Mouse (Mus musculus) MEL (cell line): ENCODE measurements around the gene Reln. TPM values are rescaled to one million over a fixed set of nuclear protein-coding genes. Genes with fewer than 3 reads are reported as not detected.

ENCODE experiments used
- DNase-seq: peaks from one replicate; pipeline ENCODE4 v3.0.0; 2011; ENCODE audit warnings: low read depth, low spot score
- H3K27ac ChIP-seq: 2 replicates; pipeline ENCODE4 v1.5.1; 2012; ENCODE audit warnings: low read depth, mild to moderate bottlenecking, control low read depth, low read length, moderate library complexity; ENCODE audit not compliant: control insufficient read depth
- H3K27me3 ChIP-seq, 2 experiments: fragments of 150-350 bp in 1 of 2; sonication (generic) in 1 of 2; 2 replicates each; pipeline ENCODE4 v1.6.1; 2012; ENCODE audit warnings: low read length in 2 of 2, mild to moderate bottlenecking in 2 of 2, improper control_type of control experiment in 1 of 2, moderate library complexity in 1 of 2; ENCODE audit not compliant: insufficient read depth in 2 of 2, control insufficient read depth in 1 of 2
- H3K36me3 ChIP-seq, 2 experiments: 2 replicates each; pipeline ENCODE4 v1.6.1; 2012 to 2014; ENCODE audit warnings: low read length in 2 of 2, improper control_type of control experiment in 1 of 2, inconsistent platforms in 1 of 2, mild to moderate bottlenecking in 1 of 2; ENCODE audit not compliant: insufficient read depth in 2 of 2, control insufficient read depth in 1 of 2
- H3K4me1 ChIP-seq, 2 experiments: fragments of 150-350 bp in 1 of 2; sonication (generic) in 1 of 2; 2 replicates each; pipeline ENCODE4 v1.6.1; 2012; ENCODE audit warnings: low read length in 2 of 2, improper control_type of control experiment in 1 of 2, mild to moderate bottlenecking in 1 of 2; ENCODE audit not compliant: insufficient read depth in 2 of 2, control insufficient read depth in 1 of 2
- H3K4me3 ChIP-seq, 2 experiments: fragments of 150-350 bp in 1 of 2; sonication (generic) in 1 of 2; 2 replicates each; pipeline ENCODE4 v1.5.1; 2012; ENCODE audit warnings: low read depth in 2 of 2, low read length in 2 of 2, mild to moderate bottlenecking in 2 of 2, moderate library complexity in 2 of 2, control low read depth in 1 of 2, improper control_type of control experiment in 1 of 2; ENCODE audit not compliant: control insufficient read depth in 1 of 2, insufficient read depth in 1 of 2
- H3K79me2 ChIP-seq: 2 replicates; pipeline ENCODE4 v1.6.1; 2012; ENCODE audit warnings: mild to moderate bottlenecking, low read length, moderate library complexity; ENCODE audit not compliant: control insufficient read depth, poor library complexity, insufficient read depth
- H3K9ac ChIP-seq: 2 replicates; pipeline ENCODE4 v1.6.1; 2012; ENCODE audit warnings: low read depth, mild to moderate bottlenecking, control low read depth, low read length, moderate library complexity; ENCODE audit not compliant: control insufficient read depth, poor library complexity, severe bottlenecking
- H3K9me3 ChIP-seq: fragments of 150-350 bp; sonication (generic); replicated peaks from 2 replicates; pipeline ENCODE4 v1.6.1; 2012; ENCODE audit warnings: mild to moderate bottlenecking, low read length, improper control_type of control experiment, moderate library complexity; ENCODE audit not compliant: insufficient read depth
- BHLHE40 ChIP-seq: IDR thresholded peaks from 2 replicates; pipeline ENCODE4 v1.6.1; 2012; ENCODE audit warnings: low read depth, mild to moderate bottlenecking, inconsistent platforms, low read length, improper control_type of control experiment, borderline replicate concordance
- CHD2 ChIP-seq: IDR thresholded peaks from 2 replicates; pipeline ENCODE4 v1.6.1; 2011; ENCODE audit warnings: low read length, improper control_type of control experiment
- CTCF ChIP-seq, 3 experiments: IDR thresholded peaks in 2 of 3; conservative IDR thresholded peaks in 1 of 3; 2 replicates each; pipeline ENCODE4 v1.5.1; 2011 to 2012; ENCODE audit warnings: low read length in 3 of 3, low read depth in 2 of 3, mild to moderate bottlenecking in 2 of 3, improper control_type of control experiment in 1 of 3, inconsistent platforms in 1 of 3, mixed read lengths in 1 of 3, moderate library complexity in 1 of 3; ENCODE audit not compliant: control insufficient read depth in 1 of 3, insufficient read depth in 1 of 3, poor library complexity in 1 of 3, severe bottlenecking in 1 of 3
- E2F4 ChIP-seq: IDR thresholded peaks from 2 replicates; pipeline ENCODE4 v1.6.1; 2011; ENCODE audit warnings: low read depth, low read length, improper control_type of control experiment, borderline replicate concordance
- ETS1 ChIP-seq: IDR thresholded peaks from 2 replicates; pipeline ENCODE4 v1.6.1; 2012; ENCODE audit warnings: low read depth, mild to moderate bottlenecking, inconsistent platforms, low read length, improper control_type of control experiment, moderate library complexity
- GATA1 ChIP-seq: IDR thresholded peaks from 2 replicates; pipeline ENCODE4 v1.6.1; 2011; ENCODE audit warnings: low read depth, low read length, improper control_type of control experiment
- HCFC1 ChIP-seq: IDR thresholded peaks from 2 replicates; pipeline ENCODE4 v1.6.1; 2012; ENCODE audit warnings: low read depth, mild to moderate bottlenecking, inconsistent platforms, low read length, improper control_type of control experiment, moderate library complexity
- MEF2A ChIP-seq: IDR thresholded peaks from 2 replicates; pipeline ENCODE4 v1.6.1; 2014; ENCODE audit warnings: low read depth, mild to moderate bottlenecking, inconsistent platforms, low read length, improper control_type of control experiment; ENCODE audit not compliant: poor library complexity, insufficient replicate concordance, severe bottlenecking; ENCODE audit errors: extremely low read depth
- MXI1 ChIP-seq: IDR thresholded peaks from 2 replicates; pipeline ENCODE4 v1.6.1; 2011; ENCODE audit warnings: mild to moderate bottlenecking, low read depth, low read length, improper control_type of control experiment
- MYC ChIP-seq: IDR thresholded peaks from 2 replicates; pipeline ENCODE4 v1.6.1; 2011; ENCODE audit warnings: low read depth, mild to moderate bottlenecking, low read length, improper control_type of control experiment, moderate library complexity
- NELFE ChIP-seq: IDR thresholded peaks from 2 replicates; pipeline ENCODE4 v1.6.1; 2011; ENCODE audit warnings: low read depth, low read length, improper control_type of control experiment
- NRF1 ChIP-seq: IDR thresholded peaks from 2 replicates; pipeline ENCODE4 v1.6.1; 2014; ENCODE audit warnings: low read depth, mild to moderate bottlenecking, inconsistent platforms, low read length, improper control_type of control experiment, moderate library complexity; ENCODE audit not compliant: poor library complexity, insufficient read depth, severe bottlenecking
- RAD21 ChIP-seq: IDR thresholded peaks from 2 replicates; pipeline ENCODE4 v1.6.1; 2011; ENCODE audit warnings: mild to moderate bottlenecking, low read depth, low read length, improper control_type of control experiment
- RCOR1 ChIP-seq: IDR thresholded peaks from 2 replicates; pipeline ENCODE4 v1.6.1; 2012; ENCODE audit warnings: low read depth, mild to moderate bottlenecking, inconsistent platforms, low read length, improper control_type of control experiment
- SMC3 ChIP-seq: IDR thresholded peaks from 2 replicates; pipeline ENCODE4 v1.6.1; 2011; ENCODE audit warnings: low read depth, low read length, improper control_type of control experiment
- TAL1 ChIP-seq: IDR thresholded peaks from 2 replicates; pipeline ENCODE4 v1.6.1; 2012; ENCODE audit warnings: mild to moderate bottlenecking, inconsistent platforms, low read length, moderate library complexity, mixed read lengths
- TBP ChIP-seq: IDR thresholded peaks from 2 replicates; pipeline ENCODE4 v1.8.0; 2011; ENCODE audit warnings: low read depth, low read length, improper control_type of control experiment
- UBTF ChIP-seq: IDR thresholded peaks from 2 replicates; pipeline ENCODE4 v1.6.1; 2012; ENCODE audit warnings: low read depth, mild to moderate bottlenecking, inconsistent platforms, low read length, improper control_type of control experiment, moderate library complexity, borderline replicate concordance; ENCODE audit not compliant: insufficient read depth
- USF1 ChIP-seq: IDR thresholded peaks from 2 replicates; pipeline ENCODE4 v1.6.1; 2014; ENCODE audit warnings: low read depth, mild to moderate bottlenecking, inconsistent platforms, low read length, improper control_type of control experiment, moderate library complexity
- USF2 ChIP-seq, 2 experiments: IDR thresholded peaks; 2 replicates each; pipeline ENCODE4 v1.6.1; 2011 to 2012; ENCODE audit warnings: improper control_type of control experiment in 2 of 2, low read length in 2 of 2, borderline replicate concordance in 1 of 2, inconsistent platforms in 1 of 2, low read depth in 1 of 2, mild to moderate bottlenecking in 1 of 2; ENCODE audit not compliant: insufficient read depth in 1 of 2
- ZKSCAN1 ChIP-seq: IDR thresholded peaks from 2 replicates; pipeline ENCODE4 v1.6.1; 2012; ENCODE audit warnings: low read depth, mild to moderate bottlenecking, inconsistent platforms, low read length, improper control_type of control experiment, moderate library complexity
- ZNF384 ChIP-seq: IDR thresholded peaks from 2 replicates; pipeline ENCODE4 v1.6.1; 2012; ENCODE audit warnings: low read depth, mild to moderate bottlenecking, inconsistent platforms, low read length, improper control_type of control experiment
- polyA plus RNA-seq, 2 experiments: library from polyadenylated mRNA; stranded (reverse) in 1 of 2; unstranded in 1 of 2; fragments of >175 nt in 1 of 2; fragments of >200 nt in 1 of 2; gene quantifications; 2 replicates each; pipeline versions ENCODE4 v1.2.1 to v1.2.4; 2012; ENCODE audit warnings: low replicate concordance in 2 of 2, low read depth in 1 of 2; ENCODE audit not compliant: insufficient read length in 2 of 2, insufficient read depth in 1 of 2, missing spikeins in 1 of 2
- total RNA-seq: library from RNA; depleted of rRNA; stranded (reverse); fragments of 300-350 nt; gene quantifications from 2 replicates; pipeline ENCODE4 v1.2.3, GENCODE M21; 2012

Gene Reln
- total and polyA plus RNA-seq, 3 experiments = not detected

DNA sequence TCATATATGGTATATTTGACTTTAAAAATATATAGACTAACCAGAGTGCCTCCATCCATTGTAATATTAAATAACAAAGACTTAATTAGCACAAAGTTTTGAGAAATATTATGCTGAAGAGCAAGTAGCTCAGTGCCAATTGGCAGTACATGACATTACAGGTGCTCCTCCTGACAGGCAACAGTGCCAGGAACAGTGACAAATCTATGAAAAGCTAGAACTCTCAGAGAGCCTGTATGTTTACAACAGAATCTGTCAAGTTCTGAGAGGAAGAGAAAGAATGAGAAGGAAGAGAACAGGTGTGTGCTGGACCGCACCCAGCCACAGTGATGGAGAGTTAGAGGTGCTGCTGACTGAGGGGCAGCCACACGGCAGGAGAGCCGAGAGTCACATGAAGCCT, 363.3 kb downstream of the Reln start:
- TF ChIP-seq USF1 (no peak), ZNF384 (no peak), USF2 (IDR thresholded peaks at IDR 0.05; ENCODE audit: borderline replicate concordance in 1 of 2, insufficient read depth in 1 of 2, low read depth in 1 of 2, low read length in 2 of 2) (no peak), TAL1 (no peak), MYC (no peak), GATA1 (no peak), MEF2A (no peak)
- H3K27ac ChIP-seq = no peak overlapping the region
- no peak for DNase-seq

DNA sequence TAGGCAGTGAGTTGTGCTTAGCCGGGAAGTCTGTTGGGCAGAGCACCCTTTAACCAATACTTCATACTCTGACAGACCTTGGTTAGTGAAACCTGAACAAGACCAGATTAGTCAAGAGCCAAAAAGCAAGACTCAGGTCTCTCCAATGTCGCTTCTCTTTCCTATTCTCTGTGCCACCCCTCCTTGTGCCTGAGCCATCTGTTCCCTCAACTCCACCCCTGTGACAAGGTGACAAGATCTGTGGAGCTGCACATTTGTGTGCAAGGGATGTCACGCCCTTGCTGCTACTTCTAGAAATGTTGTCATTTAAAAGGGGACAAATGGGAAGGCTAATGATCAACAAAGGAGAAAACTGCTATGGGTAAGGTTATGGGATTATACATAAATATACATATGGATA, 364.0 kb downstream of the Reln start:
- no peak for DNase-seq
- Histone ChIP-seq H3K27ac (no peak overlapping the region), H3K9ac (no peak overlapping the region), H3K4me3 (no peak overlapping the region), H3K27me3 (no peaks in the 10 kb centered on the region), H3K4me1 (no peaks in the 10 kb centered on the region), H3K9me3 (no peaks in the 10 kb centered on the region), H3K79me2 (no peaks in the 10 kb centered on the region), H3K36me3 (no peaks in the 10 kb centered on the region)
- TF ChIP-seq MYC (no peak), MEF2A (no peak), RAD21 (no peak)

More for the DNA sequence above, 363.3 kb downstream of the Reln start:
- Histone ChIP-seq H3K4me3 (no peak overlapping the region), H3K36me3 (no peaks in the 10 kb centered on the region), H3K4me1 (no peaks in the 10 kb centered on the region), H3K79me2 (no peaks in the 10 kb centered on the region), H3K27me3 (no peaks in the 10 kb centered on the region), H3K9me3 (no peaks in the 10 kb centered on the region), H3K9ac (no peak overlapping the region)

DNA sequence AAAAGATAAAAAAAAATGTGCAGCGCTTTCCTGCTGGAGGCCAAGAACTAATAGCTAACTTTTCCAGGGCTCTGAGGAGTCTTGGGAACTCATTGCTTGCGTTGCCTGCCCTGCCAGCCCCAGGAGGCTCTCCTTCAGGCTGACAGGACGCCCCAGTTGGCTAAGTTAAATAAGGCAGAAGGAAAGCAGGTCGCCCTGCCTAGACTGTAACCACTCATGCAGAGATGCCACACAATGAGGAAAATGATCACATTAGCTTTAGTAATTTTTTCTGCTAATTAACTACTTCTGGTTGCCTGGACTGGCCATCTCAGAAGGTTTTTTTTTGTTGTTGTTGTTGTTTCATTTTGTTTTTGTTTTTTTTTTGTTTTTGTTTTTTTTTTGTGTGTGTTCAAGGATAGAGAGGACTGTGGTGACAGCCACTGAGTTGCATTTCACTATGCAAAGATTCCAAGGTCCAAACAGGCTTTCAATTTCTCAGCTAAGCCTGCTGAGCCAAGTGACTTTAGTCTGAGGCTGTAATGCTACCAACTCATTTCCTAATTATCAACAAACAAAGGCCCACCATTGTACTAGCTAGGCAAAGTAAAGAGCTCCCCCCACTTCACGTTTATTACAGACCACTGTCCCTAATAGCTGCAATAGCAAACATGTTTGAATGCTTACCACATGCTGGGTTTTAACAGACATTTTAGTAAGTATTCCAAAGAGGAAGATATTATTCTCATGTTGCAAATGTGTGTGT, 371.1 kb downstream of the Reln start:
- Histone ChIP-seq H3K4me1 (no peaks in the 10 kb centered on the region), H3K79me2 (no peaks in the 10 kb centered on the region), H3K27me3 (peaks cover 0 to 1% of the 10 kb centered on the region in 2 experiments; a peak in 2 of 4 replicates), H3K9ac (no peak overlapping the region), H3K36me3 (no peaks in the 10 kb centered on the region), H3K9me3 (no peaks in the 10 kb centered on the region; the same call in 1 of the 2 replicates), H3K27ac (no peak overlapping the region), H3K4me3 (no peak overlapping the region)
- no peak for DNase-seq
- TF ChIP-seq RAD21 (no peak), TAL1 (no peak), HCFC1 (no peak), ZNF384 (no peak), TBP (no peak), CHD2 (no peak), NRF1 (no peak), CTCF (IDR thresholded peaks at IDR 0.05 in 2 of 3, conservative IDR thresholded peaks at IDR 0.05 in 1 of 3; ENCODE audit: control insufficient read depth in 1 of 3, insufficient read depth in 1 of 3, low read depth in 2 of 3, low read length in 3 of 3, poor library complexity in 1 of 3, severe bottlenecking in 1 of 3) (no peak), GATA1 (no peak), MXI1 (no peak), E2F4 (no peak), ZKSCAN1 (no peak), SMC3 (no peak), ETS1 (no peak), BHLHE40 (no peak), RCOR1 (no peak), NELFE (no peak), UBTF (no peak)
